Mouse (Mus musculus): Measurements from ENCODE around the gene Dab1.

GRCm38 (mm10) chr4:104211531-104212455 is 592.6 kb downstream of the Dab1 start:
- TF ChIP-seq FOSL1 (IDR thresholded peaks at IDR 0.05; ENCODE audit: insufficient read depth, low read length, poor library complexity, severe bottlenecking): no peak
- no peak for TF ChIP-seq CTCF (IDR thresholded peaks at IDR 0.05; ENCODE audit: control insufficient read depth, insufficient read depth, insufficient read length)
- no peak for TF ChIP-seq MAX (IDR thresholded peaks at IDR 0.05)
- no peak for TF ChIP-seq CEBPB (IDR thresholded peaks at IDR 0.05; ENCODE audit: low read depth)
